Mouse (Mus musculus): ENCODE results near the gene Izumo4.

GRCm38 (mm10) chr10:80677942-80678436 is 24.0 kb upstream of the Izumo4 start, which contains the start of gene Mknk2:
- TF ChIP-seq CTCF (IDR thresholded peaks at IDR 0.05; ENCODE audit: extremely low read depth, insufficient read length, insufficient replicate concordance, low read depth, low read length) (no peak), POLR2A (IDR thresholded peaks at IDR 0.05; ENCODE audit: low read depth, low read length) (peak; percentile 29; the same call in 1 of the 2 replicates)

Measured in small intestine, adult 2 months (tissue).